Mouse (Mus musculus): Measurements from ENCODE around the gene Nr1h2. TPM values are rescaled to one million over a fixed set of nuclear protein-coding genes. Genes with fewer than 3 reads are reported as not detected.

Gene Nr1h2
- total and polyA plus RNA-seq, 3 experiments, result 13.9 to 50.0 (median 43.8) TPM

DNA sequence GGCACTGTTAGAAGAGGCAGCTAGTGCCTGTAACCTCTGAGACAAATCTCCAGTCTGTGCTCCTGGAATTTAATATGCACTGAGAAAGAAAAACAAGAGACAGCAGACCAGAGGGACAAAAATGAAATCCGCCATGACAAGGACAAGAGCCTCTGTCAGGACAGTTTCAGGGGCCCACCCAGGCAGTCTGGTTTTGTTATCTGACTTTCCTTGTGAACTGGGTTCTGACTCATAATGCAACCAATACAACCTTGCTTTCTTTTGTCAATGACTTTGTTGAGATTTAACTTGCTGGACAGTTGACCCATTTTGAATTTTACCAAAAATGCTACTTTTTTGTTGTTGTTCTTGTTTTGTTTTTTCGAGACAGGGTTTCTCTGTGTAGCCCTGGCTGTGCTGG is 3.9 kb upstream of the Nr1h2 start:
- Histone ChIP-seq H3K4me3 (replicated peaks in 1 of 3; ENCODE audit: low read depth in 2 of 3, low read length in 2 of 3, poor library complexity in 1 of 3) (no peak overlapping the region), H3K9me3 (replicated peaks; ENCODE audit: low read length) (no peaks in the 10 kb centered on the region), H3K27ac (ENCODE audit: insufficient read depth, low read depth) (no peak overlapping the region), H3K79me2 (replicated peaks; ENCODE audit: control insufficient read depth, extremely low read depth, insufficient read depth, poor library complexity, severe bottlenecking) (no peaks in the 10 kb centered on the region), H3K4me1 (ENCODE audit: control insufficient read depth in 1 of 2, insufficient read depth in 2 of 2) (peaks cover 2 to 34% of the 10 kb centered on the region in 2 experiments; a peak in 3 of 4 replicates), H3K27me3 (replicated peaks) (no peaks in the 10 kb centered on the region), H3K36me3 (replicated peaks in 1 of 2; ENCODE audit: control insufficient read depth in 1 of 2, insufficient read depth in 1 of 2, low read length in 1 of 2) (peaks cover 0 to under 1% of the 10 kb centered on the region in 2 experiments), H3K4me2 (ENCODE audit: insufficient read depth, low read depth, poor library complexity, severe bottlenecking) (no peak overlapping the region), H3K9ac (ENCODE audit: insufficient read depth, low read depth) (no peak overlapping the region)
- peak; percentile 93 for TF ChIP-seq IRF4 (IDR thresholded peaks at IDR 0.05; ENCODE audit: low read depth, low read length)
- TF ChIP-seq MEF2A (IDR thresholded peaks at IDR 0.05; ENCODE audit: borderline replicate concordance, low read depth, low read length), result peak; percentile 50; the same call in 1 of the 2 replicates
- TF ChIP-seq JUND (conservative IDR thresholded peaks at IDR 0.05; ENCODE audit: low read depth, low read length), result peak; percentile 83
- no peak for TF ChIP-seq GABPA (IDR thresholded peaks at IDR 0.05; ENCODE audit: insufficient replicate concordance, low read depth, low read length)
- TF ChIP-seq EP300 (IDR thresholded peaks at IDR 0.05; ENCODE audit: low read length), result peak; percentile 69
- peak; percentile 84 for TF ChIP-seq RCOR1 (conservative IDR thresholded peaks at IDR 0.05; ENCODE audit: low read depth, low read length)
- peak; percentile 64 for TF ChIP-seq JUN (IDR thresholded peaks at IDR 0.05; ENCODE audit: insufficient read depth, low read depth, low read length)
- TF ChIP-seq PAX5 (IDR thresholded peaks at IDR 0.05; ENCODE audit: low read length), result no peak
- dilution Hi-C loops (cut with MboI; ENCODE audit: extremely low pct_ligation_motif_present, extremely low pct_unique_long_range_greater_than_20kb, low sequenced_read_pairs) (no loop called here), in situ Hi-C loops (cut with MboI; ENCODE audit: low pct_ligation_motif_present, low pct_unique_long_range_greater_than_20kb, low sequenced_read_pairs) (loop anchor here (5.0 kb wide), 1 partner anchor 95 kb away; no protein-coding TSS in a partner anchor)
- DNase-seq (ENCODE audit: extremely low read depth), result no peak

DNA sequence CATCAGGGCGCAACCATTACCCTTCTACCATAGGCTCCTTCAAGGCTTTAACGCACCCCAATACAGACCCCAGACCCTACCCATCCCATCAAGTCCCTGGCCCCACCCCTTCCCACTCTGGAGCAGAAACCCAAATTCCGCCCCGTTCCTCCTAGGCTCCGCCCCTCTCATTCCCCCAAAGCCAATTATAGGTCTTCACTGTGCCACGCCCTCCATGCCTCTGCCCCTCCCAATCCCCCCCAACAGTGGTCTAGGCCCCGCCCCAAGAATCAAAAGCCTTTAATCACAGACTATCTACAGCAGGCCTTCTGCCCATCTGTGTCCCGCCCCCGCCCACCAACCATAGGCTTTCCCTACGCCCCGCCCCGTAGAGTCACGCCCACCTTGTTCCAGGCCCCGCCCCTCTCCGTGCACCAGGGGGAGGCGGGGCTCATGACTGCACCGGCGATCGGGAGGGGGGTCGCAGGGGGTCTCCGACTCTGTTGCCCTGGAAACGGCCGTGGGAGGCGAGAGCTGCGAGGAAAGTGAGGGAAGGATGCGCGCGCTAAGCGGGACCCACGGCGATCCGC is 471 bp downstream of the Nr1h2 start:
- H3K4me3 ChIP-seq (replicated peaks in 1 of 3; ENCODE audit: low read depth in 2 of 3, low read length in 2 of 3, poor library complexity in 1 of 3), result peak overlapping the region; percentile 84 to 98 (median 93)
- peak overlapping the region; percentile 79 for H3K9ac ChIP-seq (ENCODE audit: insufficient read depth, low read depth)
- TF ChIP-seq POLR2AphosphoS2 (IDR thresholded peaks at IDR 0.05; ENCODE audit: low read depth, low read length) (no peak), ZKSCAN1 (IDR thresholded peaks at IDR 0.05; ENCODE audit: borderline replicate concordance, low read depth, low read length) (no peak), ZMIZ1 (IDR thresholded peaks at IDR 0.05; ENCODE audit: low read depth, low read length) (no peak), ZNF384 (IDR thresholded peaks at IDR 0.05; ENCODE audit: low read depth, low read length) (no peak), ELF1 (IDR thresholded peaks at IDR 0.05; ENCODE audit: low read depth, low read length) (no peak), MEF2A (IDR thresholded peaks at IDR 0.05; ENCODE audit: borderline replicate concordance, low read depth, low read length) (no peak), MAX (IDR thresholded peaks at IDR 0.05; ENCODE audit: low read length) (no peak)
- H3K4me2 ChIP-seq (ENCODE audit: insufficient read depth, low read depth, poor library complexity, severe bottlenecking), result peak overlapping the region; percentile 82
- dilution Hi-C loops (cut with MboI; ENCODE audit: extremely low pct_ligation_motif_present, extremely low pct_unique_long_range_greater_than_20kb, low sequenced_read_pairs), result no loop called here
- no peaks in the 10 kb centered on the region for H3K9me3 ChIP-seq (replicated peaks; ENCODE audit: low read length)
- peaks cover 30 to 35% of the 10 kb centered on the region in 2 experiments for H3K36me3 ChIP-seq (replicated peaks in 1 of 2; ENCODE audit: control insufficient read depth in 1 of 2, insufficient read depth in 1 of 2, low read length in 1 of 2)
- no peaks in the 10 kb centered on the region for H3K27me3 ChIP-seq (replicated peaks)
- no peaks in the 10 kb centered on the region for H3K79me2 ChIP-seq (replicated peaks; ENCODE audit: control insufficient read depth, extremely low read depth, insufficient read depth, poor library complexity, severe bottlenecking)
- H3K4me1 ChIP-seq (ENCODE audit: control insufficient read depth in 1 of 2, insufficient read depth in 2 of 2), result peaks cover 2 to 28% of the 10 kb centered on the region in 2 experiments; a peak in 3 of 4 replicates
- in situ Hi-C loops (cut with MboI; ENCODE audit: low pct_ligation_motif_present, low pct_unique_long_range_greater_than_20kb, low sequenced_read_pairs), result loop anchor here (5.0 kb wide), 1 partner anchor 46 kb away; no protein-coding TSS in a partner anchor
- H3K27ac ChIP-seq (ENCODE audit: insufficient read depth, low read depth), result peak overlapping the region; percentile 92
- peak; percentile 96 for DNase-seq (ENCODE audit: extremely low read depth)

Data from CH12.LX (cell line).